Mouse (Mus musculus): ENCODE measurements at regions not wholly inside any gene's neighbourhood (a gene's known extent, or its start where the extent isn't known, plus 50 kb on each side); places are given as distances from the start of the nearest gene placed in this dataset.

DNA sequence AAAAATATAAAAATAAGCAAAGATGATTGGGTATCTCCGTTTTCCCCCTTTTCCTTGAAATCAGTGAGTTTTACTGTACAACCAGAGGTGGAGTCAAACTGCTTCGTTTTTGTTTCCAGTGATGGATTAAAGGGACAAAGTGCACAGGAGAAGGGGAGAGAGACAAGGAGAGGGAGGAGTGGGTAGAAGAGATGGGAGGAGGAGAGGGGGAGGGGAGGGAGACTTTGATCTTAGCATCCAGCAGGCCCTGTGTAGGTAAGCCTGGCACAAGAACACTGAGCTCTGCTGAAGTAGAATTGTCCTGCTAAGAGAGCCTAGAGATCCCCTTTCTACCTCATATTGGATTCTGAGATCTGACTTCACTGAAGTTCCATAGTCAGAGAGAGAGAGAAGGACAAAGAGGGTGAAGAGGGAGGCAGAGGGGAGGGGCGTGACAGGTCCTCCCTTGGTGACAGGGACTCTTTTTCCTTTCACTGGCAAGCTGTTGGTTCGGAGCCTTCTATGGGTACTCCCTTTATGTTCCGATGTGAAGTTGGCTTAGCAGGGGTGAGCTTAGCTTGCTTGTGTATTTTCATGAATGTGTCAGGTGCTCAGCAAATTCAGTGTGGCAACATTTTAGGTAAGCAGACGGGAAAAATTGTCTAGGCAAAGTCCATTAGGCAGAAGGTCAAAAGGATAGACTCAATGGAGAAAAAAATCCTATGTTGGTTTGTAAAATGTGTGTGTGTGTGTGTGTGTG, 154.4 kb upstream of the Tnp1 start:
- H3K4me1 ChIP-seq (ENCODE audit: insufficient read depth, low read depth, low read length): peaks cover 8% of the 10 kb centered on the region
- peaks cover 28% of the 10 kb centered on the region for H3K27me3 ChIP-seq (ENCODE audit: insufficient read depth, low read length)
- TF ChIP-seq TAL1 (conservative IDR thresholded peaks at IDR 0.05; ENCODE audit: low read depth, low read length) (no peak), POLR2AphosphoS5 (IDR thresholded peaks at IDR 0.05; ENCODE audit: insufficient replicate concordance, low read depth, low read length) (no peak)
- no peak overlapping the region for H3K4me3 ChIP-seq (ENCODE audit: low read depth, low read length)
- no peak for DNase-seq (ENCODE audit: low spot score)
- ATAC-seq (ENCODE audit: extremely low read depth, insufficient number of reproducible peaks, low FRiP score, poor library complexity, severe bottlenecking): no peak
- peaks cover 8% of the 10 kb centered on the region for H3K9me3 ChIP-seq (replicated peaks)
- no peaks in the 10 kb centered on the region for H3K36me3 ChIP-seq (replicated peaks)

DNA sequence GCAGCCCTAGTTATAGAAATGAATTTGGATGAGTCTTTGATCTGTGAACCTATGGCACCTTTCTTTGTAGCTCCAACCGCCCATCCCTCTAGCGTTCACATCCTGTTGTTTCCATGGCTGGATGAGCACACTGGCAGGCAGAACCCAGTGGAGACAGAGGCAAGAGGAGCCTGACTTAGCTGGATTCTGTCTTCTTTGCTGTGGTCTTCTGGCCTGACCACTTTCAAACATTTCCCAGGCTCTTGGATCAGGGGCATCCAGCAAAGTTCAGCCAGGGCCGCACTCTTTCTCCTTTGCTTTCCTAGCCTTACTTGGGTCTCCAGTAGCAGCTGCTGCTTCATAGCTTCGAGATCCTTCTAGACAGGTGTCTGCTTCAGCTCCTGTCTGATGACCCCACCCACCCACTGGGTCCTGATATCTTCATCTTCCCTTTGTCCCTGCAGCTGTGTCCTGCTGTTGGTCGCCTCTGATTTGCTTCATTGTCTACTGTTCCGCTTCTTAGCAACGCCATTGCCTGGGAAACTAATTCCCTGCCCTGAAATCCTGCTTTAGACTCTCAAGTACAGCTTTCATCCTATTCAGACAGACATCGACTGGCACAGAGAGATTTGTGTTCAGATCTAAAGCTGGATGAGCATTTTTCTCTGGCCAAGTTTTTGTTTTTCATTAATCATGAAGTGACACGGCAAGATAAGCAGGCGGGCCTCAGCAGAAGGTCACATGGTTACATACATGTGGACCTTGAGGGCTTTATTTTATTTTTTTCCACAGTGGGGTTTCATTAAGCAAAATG, 153.6 kb upstream of the Tnp1 start:
- H3K36me3 ChIP-seq (replicated peaks): no peaks in the 10 kb centered on the region
- TF ChIP-seq GATA1 (IDR thresholded peaks at IDR 0.05; ENCODE audit: borderline replicate concordance, low read length): no peak
- no peak for TF ChIP-seq GATA2 (IDR thresholded peaks at IDR 0.05; ENCODE audit: borderline replicate concordance, low read depth, low read length)
- TF ChIP-seq CTCF (IDR thresholded peaks at IDR 0.05; ENCODE audit: low read depth, low read length): no peak
- no peak for TF ChIP-seq POLR2AphosphoS5 (IDR thresholded peaks at IDR 0.05; ENCODE audit: insufficient replicate concordance, low read depth, low read length)
- TF ChIP-seq TAL1 (conservative IDR thresholded peaks at IDR 0.05; ENCODE audit: low read depth, low read length): no peak
- no peak for DNase-seq (ENCODE audit: low spot score)
- peaks cover 31% of the 10 kb centered on the region for H3K27me3 ChIP-seq (ENCODE audit: insufficient read depth, low read length)
- H3K4me3 ChIP-seq (ENCODE audit: low read depth, low read length): no peak overlapping the region
- no peak for ATAC-seq (ENCODE audit: extremely low read depth, insufficient number of reproducible peaks, low FRiP score, poor library complexity, severe bottlenecking)
- peaks cover 8% of the 10 kb centered on the region for H3K4me1 ChIP-seq (ENCODE audit: insufficient read depth, low read depth, low read length)
- peaks cover 7% of the 10 kb centered on the region for H3K9me3 ChIP-seq (replicated peaks)

DNA sequence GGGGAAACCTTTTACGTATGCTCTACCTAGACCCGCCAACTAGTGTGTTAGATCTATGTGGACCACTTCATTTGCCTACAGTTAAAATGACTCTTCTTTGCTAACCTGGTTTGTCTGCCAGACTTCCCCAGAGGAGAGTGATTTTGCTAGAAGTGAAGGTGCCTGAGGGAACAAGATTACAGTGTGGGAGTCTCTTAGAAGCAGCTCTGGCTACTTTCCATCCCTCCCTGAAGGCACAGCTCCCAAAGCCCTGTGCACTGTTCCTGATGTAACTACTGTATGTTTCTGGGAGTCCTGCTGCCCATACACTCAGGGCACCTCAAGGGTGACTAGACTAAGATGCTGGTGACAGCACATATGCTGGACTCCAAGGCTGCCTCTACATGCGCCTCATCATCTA, 144.5 kb upstream of the Tnp1 start:
- Histone ChIP-seq H3K27me3 (ENCODE audit: insufficient read depth, low read length) (peaks cover 41% of the 10 kb centered on the region), H3K4me1 (ENCODE audit: insufficient read depth, low read depth, low read length) (peaks cover 3% of the 10 kb centered on the region; the same call in 1 of the 2 replicates), H3K9me3 (replicated peaks) (no peaks in the 10 kb centered on the region), H3K36me3 (replicated peaks) (no peaks in the 10 kb centered on the region), H3K4me3 (ENCODE audit: low read depth, low read length) (no peak overlapping the region)
- DNase-seq (ENCODE audit: low spot score): no peak
- TF ChIP-seq CTCF (IDR thresholded peaks at IDR 0.05; ENCODE audit: low read depth, low read length) (no peak), TAL1 (conservative IDR thresholded peaks at IDR 0.05; ENCODE audit: low read depth, low read length) (no peak), GATA1 (IDR thresholded peaks at IDR 0.05; ENCODE audit: borderline replicate concordance, low read length) (no peak), GATA2 (IDR thresholded peaks at IDR 0.05; ENCODE audit: borderline replicate concordance, low read depth, low read length) (no peak)
- ATAC-seq (ENCODE audit: extremely low read depth, insufficient number of reproducible peaks, low FRiP score, poor library complexity, severe bottlenecking): no peak

DNA sequence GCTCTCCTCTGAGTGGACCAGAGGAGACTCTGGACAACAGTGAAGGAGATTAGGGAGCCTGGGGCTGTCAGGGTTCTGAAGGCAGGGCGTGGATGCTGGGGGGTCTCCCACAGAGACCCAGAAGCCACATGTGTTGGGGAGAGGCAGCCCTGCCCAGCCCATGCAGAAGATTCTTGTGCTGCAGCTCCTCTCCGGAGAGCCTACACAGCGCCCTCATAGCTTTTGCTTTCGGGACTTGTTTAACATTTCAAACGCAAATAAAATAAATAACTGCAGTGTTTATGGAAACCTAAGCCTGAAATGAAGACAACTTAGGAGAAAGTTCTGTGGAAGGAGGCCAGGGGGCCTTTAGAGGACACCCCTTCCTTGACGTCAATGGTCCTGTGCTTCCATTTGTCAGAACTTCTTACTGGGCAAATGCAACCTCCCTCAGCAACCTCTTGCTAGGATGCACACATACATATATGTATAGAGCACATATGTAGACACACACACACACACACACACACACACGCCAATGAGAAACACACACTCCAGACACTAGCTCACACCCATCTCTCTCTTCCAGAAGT, 143.8 kb upstream of the Tnp1 start:
- no peaks in the 10 kb centered on the region for H3K9me3 ChIP-seq (replicated peaks)
- no peak overlapping the region for H3K4me3 ChIP-seq (ENCODE audit: low read depth, low read length)
- H3K4me1 ChIP-seq (ENCODE audit: insufficient read depth, low read depth, low read length): peaks cover 3% of the 10 kb centered on the region; the same call in 1 of the 2 replicates
- peaks cover 37% of the 10 kb centered on the region for H3K27me3 ChIP-seq (ENCODE audit: insufficient read depth, low read length)
- no peak for TF ChIP-seq GATA2 (IDR thresholded peaks at IDR 0.05; ENCODE audit: borderline replicate concordance, low read depth, low read length)
- TF ChIP-seq GATA1 (IDR thresholded peaks at IDR 0.05; ENCODE audit: borderline replicate concordance, low read length): no peak
- no peak for ATAC-seq (ENCODE audit: extremely low read depth, insufficient number of reproducible peaks, low FRiP score, poor library complexity, severe bottlenecking)
- no peaks in the 10 kb centered on the region for H3K36me3 ChIP-seq (replicated peaks)
- no peak for DNase-seq (ENCODE audit: low spot score)

DNA sequence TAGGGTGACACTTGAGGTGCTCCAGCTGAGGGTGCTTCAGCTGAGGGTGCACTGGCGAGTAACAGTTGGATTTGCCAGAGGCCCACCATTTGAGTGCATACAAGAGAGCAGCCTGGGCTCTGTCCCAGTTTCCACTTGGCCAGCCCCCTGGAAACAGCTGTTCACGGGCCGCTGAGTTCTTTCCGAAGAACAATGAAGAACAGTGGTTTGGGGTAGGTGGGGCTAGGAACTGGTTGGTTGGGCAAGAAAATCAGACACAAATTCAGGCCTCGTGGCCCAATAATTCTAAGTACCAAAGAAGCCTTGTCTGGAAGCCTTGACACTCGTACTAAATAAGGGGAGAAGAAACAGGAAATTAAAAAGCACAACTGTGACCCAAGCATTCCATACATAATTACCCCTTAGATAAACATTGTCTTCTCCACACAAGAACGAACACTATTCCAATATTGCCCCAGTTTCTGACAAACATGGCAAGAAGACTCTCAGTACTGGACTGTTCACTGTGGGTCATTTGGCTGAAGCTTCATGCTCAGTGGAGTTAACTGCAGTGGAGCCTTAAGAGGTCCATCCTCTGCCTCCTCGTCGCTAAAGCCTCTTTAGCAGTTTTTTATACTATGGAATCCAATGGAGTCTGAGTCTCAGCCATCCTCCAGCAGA, 137.9 kb upstream of the Tnp1 start:
- H3K4me3 ChIP-seq (ENCODE audit: low read depth, low read length): no peak overlapping the region
- ATAC-seq (ENCODE audit: extremely low read depth, insufficient number of reproducible peaks, low FRiP score, poor library complexity, severe bottlenecking): no peak
- H3K4me1 ChIP-seq (ENCODE audit: insufficient read depth, low read depth, low read length): peaks cover 3% of the 10 kb centered on the region; the same call in 1 of the 2 replicates
- peaks cover 36% of the 10 kb centered on the region for H3K27me3 ChIP-seq (ENCODE audit: insufficient read depth, low read length)
- H3K9me3 ChIP-seq (replicated peaks): no peaks in the 10 kb centered on the region
- TF ChIP-seq CTCF (IDR thresholded peaks at IDR 0.05; ENCODE audit: low read depth, low read length): no peak
- no peak for TF ChIP-seq POLR2AphosphoS5 (IDR thresholded peaks at IDR 0.05; ENCODE audit: insufficient replicate concordance, low read depth, low read length)
- TF ChIP-seq TAL1 (conservative IDR thresholded peaks at IDR 0.05; ENCODE audit: low read depth, low read length): no peak
- TF ChIP-seq GATA2 (IDR thresholded peaks at IDR 0.05; ENCODE audit: borderline replicate concordance, low read depth, low read length): no peak
- TF ChIP-seq GATA1 (IDR thresholded peaks at IDR 0.05; ENCODE audit: borderline replicate concordance, low read length): no peak
- DNase-seq (ENCODE audit: low spot score): no peak
- H3K36me3 ChIP-seq (replicated peaks): no peaks in the 10 kb centered on the region

DNA sequence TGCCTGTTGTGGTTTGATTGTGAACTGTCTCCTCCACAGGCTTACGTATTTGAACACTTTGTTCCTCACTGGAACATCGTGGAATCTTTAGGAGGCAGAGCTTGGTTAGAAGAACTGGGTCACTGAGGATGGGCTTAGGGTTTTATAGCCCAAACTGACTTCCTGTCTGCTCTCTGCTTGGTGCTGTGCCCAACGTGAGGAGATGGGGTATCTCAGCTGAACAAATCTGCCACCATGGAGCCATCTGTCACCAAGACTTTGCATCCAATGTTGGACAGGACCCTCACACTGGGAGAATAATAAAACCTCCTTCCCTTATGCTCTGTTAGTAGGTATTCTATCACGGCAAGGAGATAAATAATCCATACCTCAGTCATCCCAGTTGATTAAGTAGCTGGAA, 134.2 kb upstream of the Tnp1 start:
- ATAC-seq (ENCODE audit: extremely low read depth, insufficient number of reproducible peaks, low FRiP score, poor library complexity, severe bottlenecking) (no peak), DNase-seq (ENCODE audit: low spot score) (no peak)
- no peak for TF ChIP-seq TAL1 (conservative IDR thresholded peaks at IDR 0.05; ENCODE audit: low read depth, low read length)
- TF ChIP-seq GATA1 (IDR thresholded peaks at IDR 0.05; ENCODE audit: borderline replicate concordance, low read length): no peak
- Histone ChIP-seq H3K4me1 (ENCODE audit: insufficient read depth, low read depth, low read length) (no peaks in the 10 kb centered on the region), H3K36me3 (replicated peaks) (no peaks in the 10 kb centered on the region), H3K27me3 (ENCODE audit: insufficient read depth, low read length) (peaks cover 17% of the 10 kb centered on the region), H3K9me3 (replicated peaks) (no peaks in the 10 kb centered on the region), H3K4me3 (ENCODE audit: low read depth, low read length) (no peak overlapping the region)
